Mouse (Mus musculus) testis, adult 2 months (tissue): Measurements from ENCODE around the gene Egf. TPM values are rescaled to one million over a fixed set of nuclear protein-coding genes. Genes with fewer than 3 reads are reported as not detected.

Source experiments
- H3K27ac ChIP-seq: fragments of 200-500 bp; 2 replicates; pipeline ENCODE4 v1.5.1; 2012; ENCODE audit warnings: low read depth, low read length; ENCODE audit not compliant: control insufficient read depth, insufficient read depth
- H3K27me3 ChIP-seq: fragments of 200-500 bp; 2 replicates; pipeline ENCODE4 v1.6.1; 2012; ENCODE audit warnings: mild to moderate bottlenecking, low read length, moderate library complexity; ENCODE audit not compliant: control insufficient read depth, insufficient read depth
- H3K36me3 ChIP-seq: fragments of 200-500 bp; 2 replicates; pipeline ENCODE4 v1.6.1; 2012; ENCODE audit warnings: mild to moderate bottlenecking, low read length; ENCODE audit not compliant: control insufficient read depth, insufficient read depth
- H3K4me1 ChIP-seq: fragments of 200-500 bp; 2 replicates; pipeline ENCODE4 v1.6.1; 2012; ENCODE audit warnings: low read length; ENCODE audit not compliant: control insufficient read depth, insufficient read depth
- H3K4me3 ChIP-seq: fragments of 200-500 bp; 2 replicates; pipeline ENCODE4 v1.5.1; 2012; ENCODE audit warnings: low read depth, mild to moderate bottlenecking, low read length, moderate library complexity, mixed read lengths; ENCODE audit not compliant: control insufficient read depth
- CTCF ChIP-seq: fragments of 200-500 bp; IDR thresholded peaks from 2 replicates; pipeline ENCODE4 v1.5.1; 2012; ENCODE audit warnings: low read depth, mild to moderate bottlenecking, inconsistent platforms, low read length, moderate library complexity; ENCODE audit not compliant: control insufficient read depth, insufficient read depth, insufficient replicate concordance
- POLR2A ChIP-seq: fragments of 200-500 bp; IDR thresholded peaks from 2 replicates; pipeline ENCODE4 v1.6.1; 2012; ENCODE audit warnings: low read depth, mild to moderate bottlenecking, inconsistent platforms, low read length, moderate library complexity; ENCODE audit not compliant: control insufficient read depth
- polyA plus RNA-seq: library from polyadenylated mRNA; depleted of rRNA; stranded (reverse); fragments of >200 nt; gene quantifications from 2 replicates; pipeline ENCODE4 v1.2.3, GENCODE M21; 2012

Egf gene
- polyA plus RNA-seq, 1 experiment = 3.4 TPM

GRCm38 (mm10) chr3:129675923-129676322, 79.2 kb downstream of the Egf start:
- H3K4me1 ChIP-seq = no peaks in the 10 kb centered on the region
- no peak for TF ChIP-seq POLR2A
- TF ChIP-seq CTCF = no peak
- H3K36me3 ChIP-seq = no peaks in the 10 kb centered on the region
- H3K4me3 ChIP-seq = no peak overlapping the region
- H3K27ac ChIP-seq = no peak overlapping the region
- H3K27me3 ChIP-seq = no peaks in the 10 kb centered on the region

- Histone ChIP-seq H3K27me3 (no peaks in the 10 kb centered on the region), H3K4me1 (no peaks in the 10 kb centered on the region), H3K36me3 (no peaks in the 10 kb centered on the region), H3K27ac (no peak overlapping the region), H3K4me3 (no peak overlapping the region)
- TF ChIP-seq CTCF (no peak), POLR2A (no peak)
Observed at GRCm38 (mm10) chr3:129663906-129664305, 91.2 kb downstream of the Egf start.

- H3K27ac ChIP-seq = no peak overlapping the region
- H3K4me3 ChIP-seq = no peak overlapping the region
- no peaks in the 10 kb centered on the region for H3K27me3 ChIP-seq
- H3K36me3 ChIP-seq = no peaks in the 10 kb centered on the region
- TF ChIP-seq CTCF = no peak
- TF ChIP-seq POLR2A = no peak
- H3K4me1 ChIP-seq = no peaks in the 10 kb centered on the region
Observed at GRCm38 (mm10) chr3:129658776-129659175, 96.3 kb downstream of the Egf start.

- H3K27ac ChIP-seq = no peak overlapping the region
- H3K27me3 ChIP-seq = no peaks in the 10 kb centered on the region
- H3K4me1 ChIP-seq = no peaks in the 10 kb centered on the region
- H3K36me3 ChIP-seq = no peaks in the 10 kb centered on the region
- no peak overlapping the region for H3K4me3 ChIP-seq
- no peak for TF ChIP-seq CTCF
- TF ChIP-seq POLR2A = no peak
Observed at GRCm38 (mm10) chr3:129657775-129658174, 97.3 kb downstream of the Egf start.

- H3K27ac ChIP-seq = no peak overlapping the region
- H3K4me3 ChIP-seq = no peak overlapping the region
- TF ChIP-seq POLR2A (no peak), CTCF (no peak)
- H3K27me3 ChIP-seq = no peaks in the 10 kb centered on the region
- H3K4me1 ChIP-seq = no peaks in the 10 kb centered on the region
- no peaks in the 10 kb centered on the region for H3K36me3 ChIP-seq
Observed at GRCm38 (mm10) chr3:129657222-129657621, 97.9 kb downstream of the Egf start.

- Histone ChIP-seq H3K27me3 (no peaks in the 10 kb centered on the region), H3K27ac (no peak overlapping the region), H3K36me3 (no peaks in the 10 kb centered on the region)
Observed at GRCm38 (mm10) chr3:129656540-129656939, 98.6 kb downstream of the Egf start.

GRCm38 (mm10) chr3:129652476-129652875, 102.6 kb downstream of the Egf start:
- Histone ChIP-seq H3K27ac (no peak overlapping the region), H3K27me3 (no peaks in the 10 kb centered on the region), H3K4me1 (no peaks in the 10 kb centered on the region), H3K4me3 (no peak overlapping the region), H3K36me3 (no peaks in the 10 kb centered on the region)
- TF ChIP-seq POLR2A (no peak), CTCF (no peak)

More at GRCm38 (mm10) chr3:129656540-129656939, 98.6 kb downstream of the Egf start:
- Histone ChIP-seq H3K4me1 (no peaks in the 10 kb centered on the region), H3K4me3 (no peak overlapping the region)
- no peak for TF ChIP-seq CTCF
- no peak for TF ChIP-seq POLR2A

- H3K4me1 ChIP-seq = no peaks in the 10 kb centered on the region
- TF ChIP-seq CTCF = no peak
- H3K27ac ChIP-seq = no peak overlapping the region
- H3K36me3 ChIP-seq = no peaks in the 10 kb centered on the region
- no peak overlapping the region for H3K4me3 ChIP-seq
- H3K27me3 ChIP-seq = no peaks in the 10 kb centered on the region
Observed at GRCm38 (mm10) chr3:129651765-129652164, 103.4 kb downstream of the Egf start.
